Mouse (Mus musculus): Measurements from ENCODE around the gene Ptprn2.

Ptprn2 gene

GRCm38 (mm10) chr12:117270199-117270598 is 784.7 kb downstream of the Ptprn2 start:
- DNase-seq, result no peak

- DNase-seq, result no peak
Measured at GRCm38 (mm10) chr12:117273166-117273565, 787.6 kb downstream of the Ptprn2 start.

GRCm38 (mm10) chr12:117274576-117274975 is 789.1 kb downstream of the Ptprn2 start:
- DNase-seq, result no peak

DNA sequence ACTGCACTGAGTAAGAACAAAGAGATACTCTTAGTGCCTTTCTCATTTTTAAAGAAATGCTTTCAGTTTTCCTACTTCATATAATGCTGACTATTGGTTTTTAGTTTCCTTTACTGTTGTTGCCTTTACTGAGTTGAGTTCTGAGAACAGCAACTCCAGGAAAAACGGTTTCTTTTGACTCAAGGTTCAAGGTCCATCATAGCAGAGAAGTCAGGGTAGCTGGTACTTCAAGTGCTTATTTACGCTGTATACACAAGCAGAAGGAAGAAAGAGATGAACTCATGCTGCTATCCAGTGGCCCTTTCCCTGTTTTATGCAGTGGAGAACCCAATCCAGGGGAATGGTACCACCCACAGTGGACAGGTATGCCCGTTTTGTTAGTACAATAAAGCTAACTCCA is 795.3 kb downstream of the Ptprn2 start:
- no peak for DNase-seq

GRCm38 (mm10) chr12:117282659-117283058 is 797.1 kb downstream of the Ptprn2 start:
- no peak for DNase-seq

- DNase-seq, result no peak
Measured at GRCm38 (mm10) chr12:117287456-117287855, 801.9 kb downstream of the Ptprn2 start.

DNA sequence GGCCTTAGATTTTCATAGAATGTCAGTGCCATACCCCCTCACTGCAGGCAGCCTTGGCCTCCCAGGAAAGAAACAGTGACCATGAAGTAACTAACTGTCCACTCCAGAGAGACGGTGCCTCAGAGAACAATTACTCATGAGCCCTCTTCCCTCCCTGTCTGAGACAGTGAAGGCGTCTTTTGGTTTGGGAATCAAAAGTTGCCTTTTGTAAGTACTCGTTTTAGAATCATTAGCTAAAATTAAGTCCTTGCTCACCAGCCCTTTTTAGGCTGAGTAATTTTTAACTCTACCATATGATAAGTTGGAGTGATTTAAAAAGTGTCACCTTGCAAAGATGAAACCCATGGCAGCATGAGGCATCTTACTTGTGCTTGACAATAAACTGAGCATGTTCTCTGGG is 806.4 kb downstream of the Ptprn2 start:
- no peak for DNase-seq

- no peak for DNase-seq
Measured at GRCm38 (mm10) chr12:117296792-117297191, 811.3 kb downstream of the Ptprn2 start.

DNA sequence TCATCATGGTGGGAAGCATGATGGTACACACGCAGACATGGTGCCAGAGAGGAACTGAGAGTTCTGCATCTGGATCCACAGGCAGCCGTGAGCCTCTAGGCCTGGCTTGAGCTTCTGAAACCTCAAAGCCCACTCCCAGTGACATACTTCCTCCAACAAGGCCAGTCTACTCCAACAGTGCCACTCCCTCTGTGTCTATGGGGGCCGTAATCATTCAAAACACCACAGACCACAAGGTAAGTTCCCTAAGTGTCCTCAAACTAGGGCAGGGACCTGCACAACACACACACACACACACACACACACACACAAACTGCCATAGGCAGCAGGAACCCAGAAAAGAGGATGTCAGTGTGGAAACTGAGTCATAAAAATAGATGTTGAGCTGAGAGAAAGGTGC is 813.6 kb downstream of the Ptprn2 start:
- DNase-seq, result no peak

DNA sequence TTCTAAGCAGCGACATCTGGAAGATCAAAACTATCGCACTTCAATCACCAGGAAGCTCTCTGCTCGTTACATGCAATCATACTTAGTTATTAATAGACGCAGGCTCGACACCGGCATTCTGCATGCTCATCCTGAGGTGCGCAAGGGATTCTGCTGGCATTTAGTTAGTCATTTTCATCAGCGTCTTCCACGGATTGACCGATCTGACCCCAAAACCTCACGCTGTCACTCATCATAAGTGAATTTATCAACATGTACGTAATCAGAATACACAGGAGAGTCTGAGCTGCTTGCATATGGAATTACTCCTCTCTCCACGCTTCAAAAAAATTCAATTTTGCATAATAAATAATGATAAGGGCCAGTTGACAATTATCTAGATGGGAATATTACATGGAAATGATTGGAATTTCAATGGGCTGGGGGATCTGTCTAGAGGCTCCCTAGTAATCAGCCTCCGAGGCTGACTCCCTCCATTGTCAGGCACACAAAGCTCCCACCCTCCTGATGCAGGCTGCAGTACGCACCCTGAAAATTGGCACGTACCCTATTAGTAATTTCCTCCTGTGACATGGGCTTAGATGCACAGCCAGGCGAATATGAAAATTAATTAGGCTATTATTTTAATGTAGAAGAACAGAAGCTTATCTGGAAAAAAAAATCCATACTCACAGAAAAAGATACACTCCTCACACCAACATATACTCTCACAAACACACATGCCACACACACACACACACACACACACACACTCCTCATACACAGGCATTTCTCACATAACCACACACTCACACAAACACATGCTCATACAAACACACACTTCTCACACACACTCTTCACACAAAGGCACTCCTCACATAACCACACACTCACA is 819.5 kb downstream of the Ptprn2 start:
- no peak for DNase-seq

- no peak for DNase-seq
Measured at GRCm38 (mm10) chr12:117305625-117306105, 820.1 kb downstream of the Ptprn2 start.

GRCm38 (mm10) chr12:117312079-117312478 is 826.6 kb downstream of the Ptprn2 start:
- DNase-seq, result no peak

- DNase-seq, result no peak
Measured at GRCm38 (mm10) chr12:117314987-117315386, 829.5 kb downstream of the Ptprn2 start.

DNA sequence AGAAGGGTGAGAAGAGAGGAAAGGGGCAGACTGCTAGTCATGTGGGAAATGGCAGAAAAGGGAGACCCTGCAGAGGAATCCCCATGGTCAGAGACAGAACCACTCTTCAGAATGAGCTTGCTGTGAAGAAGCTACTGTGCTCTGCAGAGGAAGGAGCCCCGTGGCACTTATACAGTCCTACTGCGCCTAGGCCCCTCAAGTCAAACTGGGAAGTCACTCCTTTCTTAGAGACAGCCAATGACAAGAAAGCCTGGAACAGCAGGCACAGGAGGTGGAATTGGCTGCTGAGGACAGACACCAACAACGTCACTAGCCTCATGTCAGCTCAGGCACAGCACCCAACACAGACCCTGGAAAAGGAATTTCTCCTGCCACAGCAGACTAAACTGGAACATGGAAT is 830.1 kb downstream of the Ptprn2 start:
- DNase-seq, result no peak

GRCm38 (mm10) chr12:117318229-117318628 is 832.7 kb downstream of the Ptprn2 start:
- DNase-seq, result no peak

GRCm38 (mm10) chr12:117323017-117323416 is 837.5 kb downstream of the Ptprn2 start:
- no peak for DNase-seq

Measured in right cerebral cortex, postnatal 25 days (tissue).